Mouse (Mus musculus): Measurements from ENCODE around the gene Prepl. TPM values are rescaled to one million over a fixed set of nuclear protein-coding genes. Genes with fewer than 3 reads are reported as not detected.

The Prepl gene
- polyA plus RNA-seq, 1 experiment from 2014 or later = 135 TPM

DNA sequence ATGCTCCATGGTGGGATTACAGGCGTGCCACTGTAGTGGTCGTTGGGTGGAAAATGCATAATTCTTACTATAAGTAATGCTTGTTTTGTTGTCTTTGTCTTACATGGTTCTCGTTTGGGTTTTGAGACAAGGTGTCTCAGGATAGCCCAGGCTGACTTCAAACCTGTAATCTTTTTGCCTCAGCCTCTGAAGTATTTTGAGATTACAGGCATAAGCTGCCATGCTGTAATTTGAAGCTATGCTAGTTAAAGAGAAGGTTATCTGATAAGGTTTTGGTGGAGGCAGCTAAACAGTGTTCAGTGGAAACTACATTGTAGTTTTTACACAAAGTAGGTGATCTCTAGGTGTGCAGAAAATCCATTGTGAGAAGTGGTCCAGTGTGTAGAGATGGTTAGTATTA lies 71.7 kb downstream of the Prepl start:
- Histone ChIP-seq H3K27ac (replicated peaks) (no peak overlapping the region), H3K27me3 (replicated peaks) (no peaks in the 10 kb centered on the region), H3K9me3 (replicated peaks) (no peaks in the 10 kb centered on the region), H3K4me2 (no peak overlapping the region), H3K4me3 (replicated peaks) (no peak overlapping the region), H3K36me3 (no peaks in the 10 kb centered on the region), H3K9ac (replicated peaks) (no peak overlapping the region), H3K4me1 (0 out of 2 replicates have a peak, but pooled peaks cover 2% of the 10 kb centered on the region)
- no peak for ATAC-seq (ENCODE audit: low FRiP score)
- 91% methylated on average over 3 of the region's 3 CpGs for WGBS

DNA sequence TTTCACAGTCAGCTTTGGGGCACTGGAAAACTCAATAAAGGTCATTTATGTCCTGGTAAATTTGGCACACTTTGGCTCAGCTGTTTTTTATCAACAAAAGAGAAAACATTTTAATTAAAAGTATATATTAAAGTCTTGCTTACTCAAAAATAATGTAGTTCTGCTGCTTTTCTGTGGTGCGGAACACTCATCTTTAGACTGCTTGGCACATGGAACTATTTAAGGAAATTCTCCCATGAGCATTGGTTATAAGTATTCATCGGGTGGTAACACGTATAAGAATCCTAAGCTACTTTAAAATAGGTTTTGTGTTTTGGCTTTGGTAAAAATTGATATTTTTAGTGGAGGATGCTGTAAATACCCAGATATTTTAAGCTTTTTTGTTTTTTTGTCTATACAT lies 75.4 kb downstream of the Prepl start:
- Histone ChIP-seq H3K27ac (replicated peaks) (no peak overlapping the region), H3K27me3 (replicated peaks) (no peaks in the 10 kb centered on the region), H3K9me3 (replicated peaks) (no peaks in the 10 kb centered on the region), H3K4me1 (no peaks in the 10 kb centered on the region), H3K36me3 (peaks cover 8% of the 10 kb centered on the region; the same call in 1 of the 2 replicates), H3K4me3 (replicated peaks) (no peak overlapping the region), H3K4me2 (no peak overlapping the region), H3K9ac (replicated peaks) (no peak overlapping the region)
- WGBS = 88% methylated on average over 3 of the region's 3 CpGs
- no peak for ATAC-seq (ENCODE audit: low FRiP score)

DNA sequence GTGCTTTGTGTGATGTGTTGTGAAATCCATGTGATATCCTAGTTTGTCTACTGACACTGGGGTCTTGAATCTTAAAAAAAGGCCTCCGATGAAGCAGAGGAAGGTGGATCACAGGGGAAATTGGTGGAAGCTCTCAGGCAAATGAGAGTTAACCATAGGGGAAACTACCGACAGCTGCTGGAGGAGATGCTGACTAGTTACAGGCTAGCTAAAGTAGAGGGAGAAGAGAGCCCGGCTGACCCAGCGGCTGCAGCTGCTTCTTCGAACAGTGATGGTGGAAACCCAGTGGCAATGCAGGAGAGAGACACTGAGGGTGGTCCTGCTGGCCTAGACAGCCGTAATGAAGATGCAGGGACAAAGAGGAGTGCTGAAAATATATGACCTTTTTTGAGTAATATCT lies 76.6 kb downstream of the Prepl start:
- Histone ChIP-seq H3K4me2 (no peak overlapping the region), H3K27me3 (replicated peaks) (no peaks in the 10 kb centered on the region), H3K4me3 (replicated peaks) (no peak overlapping the region), H3K9me3 (replicated peaks) (no peaks in the 10 kb centered on the region), H3K36me3 (peaks cover 8% of the 10 kb centered on the region; the same call in 1 of the 2 replicates), H3K4me1 (no peaks in the 10 kb centered on the region), H3K9ac (replicated peaks) (no peak overlapping the region), H3K27ac (replicated peaks) (no peak overlapping the region)
- 71% methylated on average over 6 of the region's 6 CpGs for WGBS
- no peak for ATAC-seq (ENCODE audit: low FRiP score)

Other genes with a start within 250 kb of the Prepl start
- 82.2 and 84.7 TPM in 2 replicates for gene Ppm1b, start 133.5 kb downstream of the Prepl start, polyA plus RNA-seq (2015; fragmentation: Nextera tagmentation; extraction: Ambion mirVana)
- gene Slc3a1, start 61.9 kb downstream of the Prepl start, polyA plus RNA-seq (2015; fragmentation: Nextera tagmentation; extraction: Ambion mirVana) = 0.14 and 0.37 TPM in 2 replicates
- gene Camkmt, start 311 bp upstream of the Prepl start, polyA plus RNA-seq (2015; fragmentation: Nextera tagmentation; extraction: Ambion mirVana) = 19.7 and 22.4 TPM in 2 replicates

All from neural tube, embryonic 15.5 days (tissue).